Mouse (Mus musculus): ENCODE measurements around the gene Ifnar2. TPM values are rescaled to one million over a fixed set of nuclear protein-coding genes. Genes with fewer than 3 reads are reported as not detected.
A peak's percentile ranks its signal among the peaks of the same experiment; 100 is the strongest.

Ifnar2 gene
- total RNA-seq, 2 experiments from 2014 or later: 7.1 to 10.0 TPM

- no peak for DNase-seq
Measured at GRCm38 (mm10) chr16:91358555-91358954, 14.0 kb upstream of the Ifnar2 start.

- DNase-seq: no peak
Measured at GRCm38 (mm10) chr16:91359531-91359930, 13.1 kb upstream of the Ifnar2 start.

GRCm38 (mm10) chr16:91360162-91360561 lies 12.4 kb upstream of the Ifnar2 start:
- no peak for DNase-seq

GRCm38 (mm10) chr16:91362006-91362405 lies 10.6 kb upstream of the Ifnar2 start:
- no peak for DNase-seq

- peak; percentile 53 for DNase-seq
Measured at GRCm38 (mm10) chr16:91362616-91363272, 9.8 kb upstream of the Ifnar2 start.

- DNase-seq: peak; percentile 61
Measured at GRCm38 (mm10) chr16:91363483-91363882, 9.1 kb upstream of the Ifnar2 start.

- DNase-seq: no peak
Measured at GRCm38 (mm10) chr16:91366567-91366966, 6.0 kb upstream of the Ifnar2 start.

- no peak for DNase-seq
Measured at GRCm38 (mm10) chr16:91367066-91367465, 5.5 kb upstream of the Ifnar2 start.

- no peak for DNase-seq
Measured at GRCm38 (mm10) chr16:91373473-91374252, 1.1 kb downstream of the Ifnar2 start.

GRCm38 (mm10) chr16:91374253-91374634 lies 1.7 kb downstream of the Ifnar2 start:
- no peak for DNase-seq

GRCm38 (mm10) chr16:91376701-91377100 lies 4.1 kb downstream of the Ifnar2 start:
- no peak for DNase-seq

- DNase-seq: no peak
Measured at GRCm38 (mm10) chr16:91378431-91378986, 5.9 kb downstream of the Ifnar2 start.

GRCm38 (mm10) chr16:91378991-91379390 lies 6.4 kb downstream of the Ifnar2 start:
- no peak for DNase-seq

- DNase-seq: no peak
Measured at GRCm38 (mm10) chr16:91379412-91379811, 6.8 kb downstream of the Ifnar2 start.

- no peak for DNase-seq
Measured at GRCm38 (mm10) chr16:91380151-91380550, 7.6 kb downstream of the Ifnar2 start.

GRCm38 (mm10) chr16:91381606-91382005 lies 9.0 kb downstream of the Ifnar2 start:
- DNase-seq: no peak

- DNase-seq: no peak
Measured at GRCm38 (mm10) chr16:91382261-91382790, 9.7 kb downstream of the Ifnar2 start.

GRCm38 (mm10) chr16:91384221-91384620 lies 11.6 kb downstream of the Ifnar2 start:
- no peak for DNase-seq

GRCm38 (mm10) chr16:91385621-91386020 lies 13.0 kb downstream of the Ifnar2 start:
- DNase-seq: no peak

GRCm38 (mm10) chr16:91386419-91387120 lies 14.0 kb downstream of the Ifnar2 start:
- DNase-seq: no peak

GRCm38 (mm10) chr16:91387121-91387486 lies 14.5 kb downstream of the Ifnar2 start:
- DNase-seq: no peak

GRCm38 (mm10) chr16:91390100-91390499 lies 17.5 kb downstream of the Ifnar2 start:
- no peak for DNase-seq

GRCm38 (mm10) chr16:91391421-91391820 lies 18.8 kb downstream of the Ifnar2 start, which contains the start of gene Gm21970:
TSS of gene Gm21970 (plus strand) at chr16:91391721.
- DNase-seq: no peak
